ENCODE assay signal across 7 mouse cellular contexts in genomic region chr6:97488280-97488679, GRCm38 (mm10).
A peak's percentile ranks its signal among the peaks of the same experiment; 100 is the strongest.
DNase-seq lines count a peak whose midpoint lies in the region; ATAC-seq and TF ChIP-seq lines count a peak whose summit lies in the region.

No protein-coding gene starts in this region.

- ATAC-seq in liver, embryonic 12.5 days: no peak
- no peak for ATAC-seq in forebrain, embryonic 12.5 days (ENCODE audit: low FRiP score)
- peak; percentile 28; the same call in 1 of the 2 replicates for ATAC-seq in hindbrain, embryonic 16.5 days
- no peak for ATAC-seq in erythroid progenitor cell, adult 5-6 weeks (replicated peaks; ENCODE audit: low FRiP score, poor library complexity, severe bottlenecking)

- H3K36me3 ChIP-seq in liver, adult 2 months (ENCODE audit: control insufficient read depth, insufficient read depth, low read length): no peaks in the 10 kb centered on the region
- no peaks in the 10 kb centered on the region for H3K36me3 ChIP-seq in liver, embryonic 12.5 days
- H3K36me3 ChIP-seq in forebrain, embryonic 12.5 days (replicated peaks): no peaks in the 10 kb centered on the region
- H3K36me3 ChIP-seq in hindbrain, embryonic 16.5 days (ENCODE audit: control insufficient read depth, insufficient read depth, low read length): no peaks in the 10 kb centered on the region

- DNase-seq in liver, adult 2 months (ENCODE audit: extremely low read depth, low read depth, low spot score): no peak
- DNase-seq in retina, postnatal 1 day: peak; percentile 45
- DNase-seq in spleen, adult 12 weeks (ENCODE audit: low spot score): no peak

- no peak for TF ChIP-seq CTCF in liver, adult 2 months (IDR thresholded peaks at IDR 0.05; ENCODE audit: low read depth, low read length)

- H3K9ac ChIP-seq in liver, adult 2 months (ENCODE audit: low read depth, low read length): peak overlapping the region; percentile 6; the same call in 1 of the 2 replicates
- no peak overlapping the region for H3K9ac ChIP-seq in liver, embryonic 12.5 days
- H3K9ac ChIP-seq in forebrain, embryonic 12.5 days: peak overlapping the region; percentile 65; the same call in 1 of the 2 replicates
- no peak overlapping the region for H3K9ac ChIP-seq in hindbrain, embryonic 16.5 days (ENCODE audit: low read depth, low read length)

- WGBS in liver, adult 2 months: 38% methylated on average over 8 of the region's 8 CpGs
- 33% methylated on average over 8 of the region's 8 CpGs for WGBS in liver, embryonic 12.5 days (ENCODE audit: insufficient replicate concordance)
- 15% methylated on average over 8 of the region's 8 CpGs for WGBS in forebrain, embryonic 12.5 days
- 20% methylated on average over 8 of the region's 8 CpGs for WGBS in hindbrain, embryonic 16.5 days

- no peak overlapping the region for H3K4me2 ChIP-seq in liver, embryonic 12.5 days
- peak overlapping the region; percentile 99 for H3K4me2 ChIP-seq in forebrain, embryonic 12.5 days
- peak overlapping the region; percentile 94 for H3K4me2 ChIP-seq in hindbrain, embryonic 16.5 days (ENCODE audit: low read length)

- no peaks in the 10 kb centered on the region; the same call in 1 of the 2 replicates for H3K4me1 ChIP-seq in liver, adult 2 months (ENCODE audit: control insufficient read depth, insufficient read depth, low read length)
- H3K4me1 ChIP-seq in liver, embryonic 12.5 days: 0 out of 2 replicates have a peak, but pooled peaks cover 6% of the 10 kb centered on the region
- H3K4me1 ChIP-seq in forebrain, embryonic 12.5 days: peaks cover 19% of the 10 kb centered on the region
- H3K4me1 ChIP-seq in hindbrain, embryonic 16.5 days (ENCODE audit: control insufficient read depth, insufficient read depth, low read depth, low read length): peaks cover 19% of the 10 kb centered on the region

- no peaks in the 10 kb centered on the region for H3K27me3 ChIP-seq in liver, adult 2 months (ENCODE audit: control insufficient read depth, insufficient read depth, low read length)
- peaks cover 39% of the 10 kb centered on the region for H3K27me3 ChIP-seq in liver, embryonic 12.5 days (replicated peaks)
- peaks cover 36% of the 10 kb centered on the region for H3K27me3 ChIP-seq in forebrain, embryonic 12.5 days
- H3K27me3 ChIP-seq in hindbrain, embryonic 16.5 days (replicated peaks; ENCODE audit: control insufficient read depth, insufficient read depth, low read length): no peaks in the 10 kb centered on the region

- 0 out of 2 replicates have a peak overlapping the region, but pooled peaks have one; percentile 7 for H3K4me3 ChIP-seq in liver, adult 2 months (ENCODE audit: insufficient read depth, low read depth, low read length)
- H3K4me3 ChIP-seq in liver, embryonic 12.5 days: no peak overlapping the region
- H3K4me3 ChIP-seq in forebrain, embryonic 12.5 days (replicated peaks): peak overlapping the region; percentile 49; the same call in 1 of the 2 replicates
- H3K4me3 ChIP-seq in hindbrain, embryonic 16.5 days (ENCODE audit: low read length): no peak overlapping the region; the same call in 1 of the 2 replicates

- H3K79me2 ChIP-seq in liver, adult 2 months (ENCODE audit: control insufficient read depth, insufficient read depth, low read length): no peaks in the 10 kb centered on the region

- no peaks in the 10 kb centered on the region for H3K9me3 ChIP-seq in liver, embryonic 12.5 days (replicated peaks)
- no peaks in the 10 kb centered on the region for H3K9me3 ChIP-seq in forebrain, embryonic 12.5 days
- H3K9me3 ChIP-seq in hindbrain, embryonic 16.5 days (ENCODE audit: control insufficient read depth, low read length): no peaks in the 10 kb centered on the region

- H3K27ac ChIP-seq in liver, adult 2 months (replicated peaks; ENCODE audit: insufficient read depth, low read depth, low read length): no peak overlapping the region; the same call in 1 of the 2 replicates
- no peak overlapping the region for H3K27ac ChIP-seq in liver, embryonic 12.5 days
- H3K27ac ChIP-seq in forebrain, embryonic 12.5 days: no peak overlapping the region
- H3K27ac ChIP-seq in hindbrain, embryonic 16.5 days (ENCODE audit: low read depth, low read length): no peak overlapping the region

- no peak for TF ChIP-seq POLR2A in liver, adult 2 months (IDR thresholded peaks at IDR 0.05; ENCODE audit: extremely low read depth, insufficient read depth, low read length)

Comparison
In these comparisons a context has a peak if more than half of its experiments do, and no peak if none do; other contexts are left out.
1. H3K4me3 ChIP-seq: peak in liver, adult 2 months (single experiment) and forebrain, embryonic 12.5 days (single experiment); none in liver, embryonic 12.5 days (single experiment) and hindbrain, embryonic 16.5 days (single experiment).
2. H3K9ac ChIP-seq: peak in liver, adult 2 months (single experiment) and forebrain, embryonic 12.5 days (single experiment); none in liver, embryonic 12.5 days (single experiment) and hindbrain, embryonic 16.5 days (single experiment).